8 mouse cellular contexts compared by ENCODE assay signal in the genomic region with DNA sequence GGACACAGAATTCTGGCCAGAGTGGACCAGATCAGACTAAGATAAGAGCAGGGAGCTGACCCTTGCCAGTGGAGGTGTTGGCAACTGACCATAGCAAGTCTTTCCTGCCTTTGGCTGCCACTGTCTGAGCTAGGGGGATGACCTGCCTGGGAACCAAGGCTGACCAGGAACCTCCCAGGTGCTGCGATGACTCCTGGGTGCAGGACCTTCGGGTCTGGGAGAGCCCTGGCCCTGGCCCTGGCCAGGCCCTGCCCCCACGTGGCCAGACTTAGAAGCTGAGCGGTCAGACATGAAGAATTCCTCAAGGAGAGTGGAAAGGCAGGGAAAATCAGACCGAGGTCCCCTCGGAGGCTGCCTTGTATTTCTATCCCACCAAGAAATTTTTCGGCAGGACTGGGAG. TPM values are rescaled to one million over a fixed set of nuclear protein-coding genes. Genes with fewer than 3 reads are reported as not detected.
DNase-seq lines count a peak whose midpoint lies in the region; ATAC-seq and TF ChIP-seq lines count a peak whose summit lies in the region.
"Had no signal": no experiment of that assay in that cellular context is flagged by ENCODE, and none has a peak within 500 bp of the region (broad histone marks: within the 10 kb centered on the region; RNA-seq: fewer than 3 reads in every experiment).

No protein-coding gene starts in this region.

- DNase-seq in embryo, embryonic 10.5 days (ENCODE audit: low spot score) = peak; percentile 77
- DNase-seq in lung, postnatal 10 days = peak; percentile 57
- DNase-seq in ovary, adult 18-20 months (ENCODE audit: low spot score) = no peak
- no peak for DNase-seq in right cerebral cortex, postnatal 25 days
- no peak for DNase-seq in layer of hippocampus, postnatal 25 days (ENCODE audit: extremely low spot score in 1 of 2, low spot score in 1 of 2)

- peak overlapping the region; percentile 94; the same call in 1 of the 2 replicates for H3K9ac ChIP-seq in forebrain, embryonic 12.5 days
- no peak overlapping the region for H3K9ac ChIP-seq in intestine, postnatal 0 days (ENCODE audit: low read depth, low read length)
- H3K9ac ChIP-seq: liver, embryonic 15.5 days had no signal

- no peak overlapping the region for H3K27ac ChIP-seq in forebrain, embryonic 12.5 days
- H3K27ac ChIP-seq in intestine, postnatal 0 days (ENCODE audit: low read depth, low read length) = no peak overlapping the region
- H3K27ac ChIP-seq: liver, embryonic 15.5 days had no signal

- peaks cover 75% of the 10 kb centered on the region for H3K4me1 ChIP-seq in forebrain, embryonic 12.5 days
- H3K4me1 ChIP-seq in intestine, postnatal 0 days (replicated peaks; ENCODE audit: control insufficient read depth, insufficient read depth, low read length) = no peaks in the 10 kb centered on the region

- H3K36me3 ChIP-seq in forebrain, embryonic 12.5 days (replicated peaks) = no peaks in the 10 kb centered on the region
- no peaks in the 10 kb centered on the region for H3K36me3 ChIP-seq in intestine, postnatal 0 days (ENCODE audit: control insufficient read depth, insufficient read depth)
- H3K36me3 ChIP-seq: liver, embryonic 15.5 days had no signal

- under 1% methylated on average over 7 of the region's 7 CpGs for WGBS in forebrain, embryonic 12.5 days
- WGBS in intestine, postnatal 0 days = 14% methylated on average over 7 of the region's 7 CpGs

- H3K9me3 ChIP-seq in forebrain, embryonic 12.5 days = no peaks in the 10 kb centered on the region
- H3K9me3 ChIP-seq in intestine, postnatal 0 days (ENCODE audit: control insufficient read depth) = no peaks in the 10 kb centered on the region
- H3K9me3 ChIP-seq: liver, embryonic 15.5 days had no signal

- peak; percentile 67 for TF ChIP-seq CTCF in intestine, postnatal 0 days (IDR thresholded peaks at IDR 0.05; ENCODE audit: low read depth)

- H3K27me3 ChIP-seq in forebrain, embryonic 12.5 days = peaks cover 92% of the 10 kb centered on the region
- H3K27me3 ChIP-seq in intestine, postnatal 0 days (replicated peaks; ENCODE audit: control insufficient read depth, insufficient read depth, low read length) = peaks cover 91% of the 10 kb centered on the region

- peak overlapping the region; percentile 90 for H3K4me2 ChIP-seq in forebrain, embryonic 12.5 days
- 0 out of 2 replicates have a peak overlapping the region, but pooled peaks have one; percentile 6 for H3K4me2 ChIP-seq in intestine, postnatal 0 days (replicated peaks; ENCODE audit: low read depth)
- H3K4me2 ChIP-seq: liver, embryonic 15.5 days had no signal

- H3K4me3 ChIP-seq in forebrain, embryonic 12.5 days (replicated peaks) = peak overlapping the region; percentile 79
- H3K4me3 ChIP-seq in intestine, postnatal 0 days (ENCODE audit: low read depth, low read length) = no peak overlapping the region
- H3K4me3 ChIP-seq: liver, embryonic 15.5 days had no signal

- no peak for ATAC-seq in forebrain, embryonic 12.5 days (ENCODE audit: low FRiP score)
- ATAC-seq in intestine, postnatal 0 days = no peak

RNA-seq across cellular contexts. Expression of gene Prdm16, which starts 2.5 kb away (rescaled TPM):
- polyA plus RNA-seq in forebrain, embryonic 12.5 days (2016; fragmentation: Nextera tagmentation; extraction: Ambion mirVana) = 40.5 and 49.4 TPM in 2 replicates
- 8.7 and 9.0 TPM in 2 replicates for polyA plus RNA-seq in intestine, postnatal 0 days (2015; fragmentation: Nextera tagmentation; extraction: Ambion mirVana)
- 10 to 100 TPM; 10.1 to 10.3 TPM for total RNA-seq in layer of hippocampus, postnatal 25 days (2021)

RNA-seq across cellular contexts. Expression of gene Actrt2, which starts 28.5 kb away (rescaled TPM):
- not detected in 2 replicates for polyA plus RNA-seq in forebrain, embryonic 12.5 days (2016; fragmentation: Nextera tagmentation; extraction: Ambion mirVana)
- not detected in 2 replicates for polyA plus RNA-seq in intestine, postnatal 0 days (2015; fragmentation: Nextera tagmentation; extraction: Ambion mirVana)
- not detected for total RNA-seq in layer of hippocampus, postnatal 25 days (2021)
- polyA plus RNA-seq: liver, embryonic 15.5 days had no signal

Comparison
In these comparisons a context has a peak if more than half of its experiments do, and no peak if none do; other contexts are left out.
1. DNase-seq: peak in embryo, embryonic 10.5 days (single experiment) and lung, postnatal 10 days (single experiment); none in ovary, adult 18-20 months (single experiment), right cerebral cortex, postnatal 25 days (single experiment) and layer of hippocampus, postnatal 25 days (0 of 2).